Mouse (Mus musculus) left cerebral cortex, postnatal 36 days (tissue): ENCODE data around the gene Olfr1537. TPM values are rescaled to one million over a fixed set of nuclear protein-coding genes. Genes with fewer than 3 reads are reported as not detected.

ENCODE experiments used
- DNase-seq, 2 experiments: peaks; one replicate each; pipeline ENCODE4 v3.0.0; 2021 to 2022; ENCODE audit warnings: low spot score in 2 of 2, mixed read lengths in 1 of 2
- intact Hi-C: fragments of 180-260 bp; cut with DNase I; formaldehyde crosslinking; loops from one replicate; pipeline ENCODE4 v1.15.1; 2025
- total RNA-seq, 2 experiments: library from RNA; stranded (reverse); gene quantifications; 2 replicates each; pipeline ENCODE4 v1.2.3; 2021

Gene Olfr1537
- not detected for total RNA-seq

GRCm38 (mm10) chr9:39249894-39250293, at the start of gene Olfr1537:
TSS of gene Olfr1537 (minus strand) at chr9:39249994.
- DNase-seq, result no peak
- intact Hi-C loops, result no loop called here

GRCm38 (mm10) chr9:39287136-39287535, 37.3 kb upstream of the Olfr1537 start:
- no peak for DNase-seq
- intact Hi-C loops, result no loop called here

- intact Hi-C loops, result no loop called here
- DNase-seq, result no peak
Observed at GRCm38 (mm10) chr9:39276718-39277117, 26.9 kb upstream of the Olfr1537 start, which contains the start of gene Olfr945. TSS of gene Olfr945 (minus strand) at chr9:39276818.

- DNase-seq, result no peak
- intact Hi-C loops, result no loop called here
Observed at GRCm38 (mm10) chr9:39201620-39202019, 48.2 kb downstream of the Olfr1537 start, which contains the start of gene Olfr944. TSS of gene Olfr944 (plus strand) at chr9:39201920.

Other genes with a start within 250 kb of the Olfr1537 start
- gene Olfr146, start 226.6 kb downstream of the Olfr1537 start, total RNA-seq, result not detected
- gene Olfr937, start 185.0 kb downstream of the Olfr1537 start, total RNA-seq, result not detected
- gene Olfr938, start 171.1 kb downstream of the Olfr1537 start, total RNA-seq, result not detected
- not detected for gene Olfr27, start 121.9 kb downstream of the Olfr1537 start, total RNA-seq
- gene Olfr943, start 83.7 kb downstream of the Olfr1537 start, total RNA-seq, result not detected
- not detected for gene Olfr944, start 48.1 kb downstream of the Olfr1537 start, total RNA-seq
- not detected for gene Olfr945, start 26.8 kb upstream of the Olfr1537 start, total RNA-seq
- gene Olfr948, start 76.1 kb upstream of the Olfr1537 start, total RNA-seq, result not detected
- not detected for gene Olfr951, start 137.4 kb upstream of the Olfr1537 start, total RNA-seq
- gene Olfr952, start 177.2 kb upstream of the Olfr1537 start, total RNA-seq, result not detected
- gene Olfr954, start 206.7 kb upstream of the Olfr1537 start, total RNA-seq, result not detected
- not detected for gene Olfr955, start 221.9 kb upstream of the Olfr1537 start, total RNA-seq
- gene Olfr44, start 244.0 kb upstream of the Olfr1537 start, total RNA-seq, result not detected